Mouse (Mus musculus): ENCODE data around the gene Tbcb. TPM values are rescaled to one million over a fixed set of nuclear protein-coding genes. Genes with fewer than 3 reads are reported as not detected.
A peak's percentile ranks its signal among the peaks of the same experiment; 100 is the strongest.

Tbcb gene
- polyA plus RNA-seq, 1 experiment from 2014 or later: 274 TPM

GRCm38 (mm10) chr7:30199498-30200139 lies 32.5 kb downstream of the Tbcb start:
- WGBS: 85% methylated on average over 18 of the region's 18 CpGs
- Histone ChIP-seq H3K27me3 (ENCODE audit: low read depth, poor library complexity, severe bottlenecking) (no peaks in the 10 kb centered on the region), H3K36me3 (no peaks in the 10 kb centered on the region), H3K9me3 (replicated peaks) (no peaks in the 10 kb centered on the region), H3K27ac (replicated peaks) (no peak overlapping the region), H3K4me3 (no peak overlapping the region), H3K4me1 (peaks cover 14% of the 10 kb centered on the region)
- DNase-seq (ENCODE audit: low spot score): no peak

- Histone ChIP-seq H3K27me3 (ENCODE audit: low read depth, poor library complexity, severe bottlenecking) (no peaks in the 10 kb centered on the region), H3K27ac (replicated peaks) (no peak within 1 kb of the TSS), H3K4me3 (peak within 1 kb of the TSS; percentile 23; the same call in 1 of the 2 replicates), H3K4me1 (peaks cover 16% of the 10 kb centered on the region), H3K9me3 (replicated peaks) (no peaks in the 10 kb centered on the region), H3K36me3 (no peaks in the 10 kb centered on the region)
- 12% methylated on average over 8 of the region's 8 CpGs for WGBS
- peak; percentile 70 for DNase-seq (ENCODE audit: low spot score)
Measured at GRCm38 (mm10) chr7:30198481-30198971, 33.5 kb downstream of the Tbcb start, which contains the start of gene Capns1. TSS of gene Capns1 (minus strand) at chr7:30198811.

- WGBS: 74% methylated on average over 5 of the region's 5 CpGs
- no peak overlapping the region for H3K27ac ChIP-seq (replicated peaks)
Measured at GRCm38 (mm10) chr7:30197592-30198129, 34.4 kb downstream of the Tbcb start.

GRCm38 (mm10) chr7:30196171-30196570 lies 35.9 kb downstream of the Tbcb start:
- peaks cover 28% of the 10 kb centered on the region for H3K4me1 ChIP-seq
- WGBS: 83% methylated on average over 6 of the region's 6 CpGs
- no peak for DNase-seq (ENCODE audit: low spot score)
- no peak overlapping the region for H3K4me3 ChIP-seq
- H3K9me3 ChIP-seq (replicated peaks): no peaks in the 10 kb centered on the region
- no peak overlapping the region for H3K27ac ChIP-seq (replicated peaks)
- no peaks in the 10 kb centered on the region for H3K27me3 ChIP-seq (ENCODE audit: low read depth, poor library complexity, severe bottlenecking)
- H3K36me3 ChIP-seq: peaks cover 14% of the 10 kb centered on the region

More at GRCm38 (mm10) chr7:30197592-30198129, 34.4 kb downstream of the Tbcb start:
- H3K36me3 ChIP-seq: no peaks in the 10 kb centered on the region
- no peaks in the 10 kb centered on the region for H3K9me3 ChIP-seq (replicated peaks)
- H3K4me3 ChIP-seq: no peak overlapping the region
- no peaks in the 10 kb centered on the region for H3K27me3 ChIP-seq (ENCODE audit: low read depth, poor library complexity, severe bottlenecking)
- H3K4me1 ChIP-seq: peaks cover 25% of the 10 kb centered on the region
- DNase-seq (ENCODE audit: low spot score): no peak

GRCm38 (mm10) chr7:30195461-30195860 lies 36.6 kb downstream of the Tbcb start:
- Histone ChIP-seq H3K27ac (replicated peaks) (peak overlapping the region; percentile 86), H3K36me3 (peaks cover 21% of the 10 kb centered on the region), H3K27me3 (ENCODE audit: low read depth, poor library complexity, severe bottlenecking) (no peaks in the 10 kb centered on the region), H3K4me3 (peak overlapping the region; percentile 83), H3K9me3 (replicated peaks) (no peaks in the 10 kb centered on the region), H3K4me1 (peaks cover 28% of the 10 kb centered on the region)
- 73% methylated on average over 6 of the region's 6 CpGs for WGBS
- no peak for DNase-seq (ENCODE audit: low spot score)

GRCm38 (mm10) chr7:30194884-30195283 lies 37.2 kb downstream of the Tbcb start:
- Histone ChIP-seq H3K4me3 (peak overlapping the region; percentile 83), H3K36me3 (peaks cover 27% of the 10 kb centered on the region), H3K9me3 (replicated peaks) (no peaks in the 10 kb centered on the region), H3K27ac (replicated peaks) (peak overlapping the region; percentile 86), H3K4me1 (peaks cover 28% of the 10 kb centered on the region), H3K27me3 (ENCODE audit: low read depth, poor library complexity, severe bottlenecking) (no peaks in the 10 kb centered on the region)
- DNase-seq (ENCODE audit: low spot score): peak; percentile 98
- WGBS: under 1% methylated on average over 28 of the region's 28 CpGs

GRCm38 (mm10) chr7:30194101-30194831 lies 37.8 kb downstream of the Tbcb start:
- peaks cover 28% of the 10 kb centered on the region for H3K4me1 ChIP-seq
- no peaks in the 10 kb centered on the region for H3K9me3 ChIP-seq (replicated peaks)
- peak; percentile 44 for DNase-seq (ENCODE audit: low spot score)
- H3K27ac ChIP-seq (replicated peaks): peak overlapping the region; percentile 86
- WGBS: under 1% methylated on average over 26 of the region's 26 CpGs
- H3K4me3 ChIP-seq: peak overlapping the region; percentile 83
- H3K27me3 ChIP-seq (ENCODE audit: low read depth, poor library complexity, severe bottlenecking): no peaks in the 10 kb centered on the region
- peaks cover 29% of the 10 kb centered on the region for H3K36me3 ChIP-seq

GRCm38 (mm10) chr7:30193581-30194100 lies 38.4 kb downstream of the Tbcb start:
- Histone ChIP-seq H3K36me3 (peaks cover 35% of the 10 kb centered on the region), H3K4me3 (peak overlapping the region; percentile 83), H3K4me1 (peaks cover 28% of the 10 kb centered on the region), H3K9me3 (replicated peaks) (no peaks in the 10 kb centered on the region), H3K27me3 (ENCODE audit: low read depth, poor library complexity, severe bottlenecking) (no peaks in the 10 kb centered on the region), H3K27ac (replicated peaks) (peak overlapping the region; percentile 86)
- under 1% methylated on average over 26 of the region's 26 CpGs for WGBS
- DNase-seq (ENCODE audit: low spot score): peak; percentile 81

GRCm38 (mm10) chr7:30193013-30193412 lies 39.1 kb downstream of the Tbcb start:
- WGBS: 15% methylated on average over 9 of the region's 9 CpGs
- Histone ChIP-seq H3K4me1 (peaks cover 28% of the 10 kb centered on the region), H3K36me3 (peaks cover 41% of the 10 kb centered on the region), H3K27me3 (ENCODE audit: low read depth, poor library complexity, severe bottlenecking) (no peaks in the 10 kb centered on the region), H3K27ac (replicated peaks) (no peak overlapping the region), H3K9me3 (replicated peaks) (no peaks in the 10 kb centered on the region), H3K4me3 (peak overlapping the region; percentile 83)
- no peak for DNase-seq (ENCODE audit: low spot score)

GRCm38 (mm10) chr7:30192088-30192487 lies 40.0 kb downstream of the Tbcb start:
- Histone ChIP-seq H3K27ac (replicated peaks) (no peak overlapping the region), H3K4me3 (no peak overlapping the region), H3K36me3 (peaks cover 51% of the 10 kb centered on the region), H3K27me3 (ENCODE audit: low read depth, poor library complexity, severe bottlenecking) (no peaks in the 10 kb centered on the region), H3K9me3 (replicated peaks) (no peaks in the 10 kb centered on the region), H3K4me1 (peaks cover 28% of the 10 kb centered on the region)
- 91% methylated on average over 12 of the region's 12 CpGs for WGBS
- no peak for DNase-seq (ENCODE audit: low spot score)

- no peaks in the 10 kb centered on the region for H3K9me3 ChIP-seq (replicated peaks)
- no peaks in the 10 kb centered on the region for H3K27me3 ChIP-seq (ENCODE audit: low read depth, poor library complexity, severe bottlenecking)
- no peak overlapping the region for H3K27ac ChIP-seq (replicated peaks)
- H3K4me1 ChIP-seq: peaks cover 28% of the 10 kb centered on the region
- H3K36me3 ChIP-seq: peaks cover 73% of the 10 kb centered on the region
- WGBS: 92% methylated on average over 4 of the region's 4 CpGs
- no peak overlapping the region for H3K4me3 ChIP-seq
- DNase-seq (ENCODE audit: low spot score): no peak
Measured at GRCm38 (mm10) chr7:30189116-30189491, 43.0 kb downstream of the Tbcb start.

GRCm38 (mm10) chr7:30188344-30189115 lies 43.5 kb downstream of the Tbcb start:
- Histone ChIP-seq H3K36me3 (peaks cover 73% of the 10 kb centered on the region), H3K4me3 (no peak overlapping the region), H3K27ac (replicated peaks) (no peak overlapping the region), H3K27me3 (ENCODE audit: low read depth, poor library complexity, severe bottlenecking) (no peaks in the 10 kb centered on the region), H3K4me1 (peaks cover 29% of the 10 kb centered on the region), H3K9me3 (replicated peaks) (no peaks in the 10 kb centered on the region)
- DNase-seq (ENCODE audit: low spot score): no peak
- 91% methylated on average over 12 of the region's 12 CpGs for WGBS

All from midbrain, embryonic 10.5 days (tissue).